Mouse (Mus musculus) myocyte (in vitro differentiated cells): ENCODE results near the gene Actc1. TPM values are rescaled to one million over a fixed set of nuclear protein-coding genes. Genes with fewer than 3 reads are reported as not detected.

Source experiments
- H3K27me3 ChIP-seq: one replicate; pipeline ENCODE4 v1.6.1; 2011; ENCODE audit not compliant: control insufficient read depth, insufficient read depth, insufficient read length
- H3K36me3 ChIP-seq: one replicate; pipeline ENCODE4 v1.6.1; 2011; ENCODE audit not compliant: control insufficient read depth, insufficient read depth
- H3K4me2 ChIP-seq: one replicate; pipeline ENCODE4 v1.6.1; 2011; ENCODE audit warnings: low read depth, control low read depth
- H3K4me3 ChIP-seq: one replicate; pipeline ENCODE4 v1.5.1; 2011; ENCODE audit warnings: mild to moderate bottlenecking, control low read depth, moderate library complexity
- H3K79me2 ChIP-seq: one replicate; pipeline ENCODE4 v1.6.1; 2011; ENCODE audit not compliant: control insufficient read depth, insufficient read depth
- H3ac ChIP-seq: one replicate; pipeline ENCODE4 v1.6.1; 2011; ENCODE audit not compliant: control insufficient read depth, insufficient read length
- CEBPB ChIP-seq: IDR thresholded peaks from 2 replicates; pipeline ENCODE4 v1.6.1; 2011; ENCODE audit warnings: mild to moderate bottlenecking, moderate library complexity; ENCODE audit not compliant: poor library complexity, insufficient read depth, severe bottlenecking
- E2F4 ChIP-seq: IDR thresholded peaks from one replicate; pipeline ENCODE4 v1.6.1; 2011; ENCODE audit warnings: mild to moderate bottlenecking, control low read depth, moderate library complexity; ENCODE audit not compliant: insufficient read depth
- MAX ChIP-seq: IDR thresholded peaks from one replicate; pipeline ENCODE4 v1.6.1; 2011; ENCODE audit warnings: low read depth, mild to moderate bottlenecking, control low read depth
- MYOD1 ChIP-seq, 3 experiments: IDR thresholded peaks; one replicate each; pipeline ENCODE4 v1.6.1; 2011; ENCODE audit warnings: control low read depth in 2 of 3, low read depth in 2 of 3, mild to moderate bottlenecking in 2 of 3, moderate library complexity in 1 of 3; ENCODE audit not compliant: insufficient read length in 2 of 3, control insufficient read depth in 1 of 3
- MYOG ChIP-seq, 3 experiments: IDR thresholded peaks; one replicate each; pipeline ENCODE4 v1.6.1; 2011; ENCODE audit warnings: control low read depth in 2 of 3, low read depth in 2 of 3, mild to moderate bottlenecking in 2 of 3; ENCODE audit not compliant: insufficient read length in 2 of 3, control insufficient read depth in 1 of 3, insufficient read depth in 1 of 3
- POLR2A ChIP-seq: IDR thresholded peaks from one replicate; pipeline ENCODE4 v1.6.1; 2011; ENCODE audit warnings: low read depth, mild to moderate bottlenecking, control low read depth, moderate library complexity; ENCODE audit not compliant: insufficient read length
- POLR2AphosphoS2 ChIP-seq: IDR thresholded peaks from one replicate; pipeline ENCODE4 v1.6.1; 2011; ENCODE audit warnings: low read depth, control low read depth; ENCODE audit not compliant: insufficient read length
- REST ChIP-seq: IDR thresholded peaks from one replicate; pipeline ENCODE4 v1.6.1; 2011; ENCODE audit warnings: mild to moderate bottlenecking, control low read depth, moderate library complexity; ENCODE audit not compliant: insufficient read depth, insufficient read length
- SRF ChIP-seq: IDR thresholded peaks from one replicate; pipeline ENCODE4 v1.6.1; 2011; ENCODE audit warnings: low read depth; ENCODE audit not compliant: control insufficient read depth, insufficient read length
- TCF12 ChIP-seq: IDR thresholded peaks from one replicate; pipeline ENCODE4 v1.6.1; 2011; ENCODE audit warnings: mild to moderate bottlenecking, control low read depth; ENCODE audit not compliant: poor library complexity, insufficient read depth, severe bottlenecking
- TCF3 ChIP-seq: IDR thresholded peaks from one replicate; pipeline ENCODE4 v1.6.1; 2011; ENCODE audit warnings: low read depth, control low read depth; ENCODE audit not compliant: insufficient read length
- USF1 ChIP-seq: IDR thresholded peaks from one replicate; pipeline ENCODE4 v1.6.1; 2011; ENCODE audit warnings: low read depth, mild to moderate bottlenecking, control low read depth, moderate library complexity
- polyA plus RNA-seq: library from polyadenylated mRNA; unstranded; fragments of >200 nt; fragmentation: generic; extraction: Trizol; gene quantifications from one replicate; pipeline ENCODE4 v1.2.1, GENCODE M21; 2012; ENCODE audit warnings: missing spikeins

Gene Actc1
- polyA plus RNA-seq, 1 experiment = 2,846 TPM

DNA sequence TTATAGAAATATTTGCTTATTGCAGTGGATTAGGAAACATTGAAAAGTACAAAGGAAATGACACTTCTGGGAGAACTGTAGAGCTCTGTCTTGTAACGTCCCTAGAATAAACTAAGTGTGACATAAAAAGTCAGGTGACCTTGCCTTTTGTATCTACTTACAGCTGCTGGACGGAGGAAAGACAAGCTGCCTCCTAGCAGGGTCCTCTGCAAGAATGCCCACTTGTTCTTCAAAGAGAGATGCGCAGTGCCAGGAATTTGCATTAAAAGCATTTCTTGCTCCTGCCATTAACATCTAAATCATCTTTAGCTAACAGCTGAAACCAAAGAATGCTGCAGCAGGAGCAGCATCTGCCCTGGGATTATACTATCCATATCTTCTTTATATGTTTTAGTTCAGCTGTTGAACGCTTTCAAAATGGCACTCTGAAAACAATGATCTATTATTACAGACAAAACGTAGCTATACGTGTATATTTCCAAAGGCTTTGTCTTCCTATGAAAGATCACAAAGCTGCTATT is 6.8 kb upstream of the Actc1 start:
- peak overlapping the region; percentile 42 for H3K4me2 ChIP-seq
- TF ChIP-seq E2F4 (no peak), REST (no peak), TCF3 (peak; percentile 14), TCF12 (peak; percentile 69), USF1 (no peak), POLR2A (no peak), MYOD1 (IDR thresholded peaks at IDR 0.05; ENCODE audit: control insufficient read depth in 1 of 3, insufficient read length in 2 of 3, low read depth in 2 of 3) (peak in 2 of 3 experiments; percentile 46 to 65)
- H3K79me2 ChIP-seq = no peaks in the 10 kb centered on the region
- no peak overlapping the region for H3ac ChIP-seq
- no peaks in the 10 kb centered on the region for H3K36me3 ChIP-seq
- H3K27me3 ChIP-seq = no peaks in the 10 kb centered on the region
- no peak overlapping the region for H3K4me3 ChIP-seq

DNA sequence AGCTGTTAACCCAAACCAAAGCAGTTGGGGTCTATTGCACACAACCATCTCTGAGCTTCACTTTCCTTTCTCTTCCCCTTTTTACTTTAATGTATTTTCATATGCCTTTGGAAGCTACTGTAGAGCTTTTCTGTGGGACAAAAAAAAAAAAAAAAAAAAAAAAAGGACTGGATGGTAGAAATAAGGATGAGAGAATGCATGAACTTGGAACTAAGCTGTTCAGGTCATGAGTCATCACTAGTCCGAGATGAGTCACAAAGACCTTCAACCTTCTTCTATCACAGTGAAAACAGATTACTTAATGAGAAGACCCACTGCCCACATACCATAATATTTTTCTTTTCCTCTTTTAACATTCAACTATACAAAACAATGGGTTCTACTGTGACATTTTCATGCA is 6.3 kb upstream of the Actc1 start:
- Histone ChIP-seq H3K27me3 (no peaks in the 10 kb centered on the region), H3K79me2 (no peaks in the 10 kb centered on the region), H3K36me3 (no peaks in the 10 kb centered on the region), H3ac (no peak overlapping the region), H3K4me2 (peak overlapping the region; percentile 42), H3K4me3 (no peak overlapping the region)
- TF ChIP-seq MYOD1 (IDR thresholded peaks at IDR 0.05; ENCODE audit: control insufficient read depth in 1 of 3, insufficient read length in 2 of 3, low read depth in 2 of 3) (no peak), POLR2A (no peak), SRF (no peak), REST (no peak), MAX (no peak), TCF12 (no peak), USF1 (no peak), POLR2AphosphoS2 (no peak), CEBPB (no peak), E2F4 (no peak), MYOG (IDR thresholded peaks at IDR 0.05; ENCODE audit: control insufficient read depth in 1 of 3, insufficient read depth in 1 of 3, insufficient read length in 2 of 3, low read depth in 2 of 3) (no peak), TCF3 (no peak)

DNA sequence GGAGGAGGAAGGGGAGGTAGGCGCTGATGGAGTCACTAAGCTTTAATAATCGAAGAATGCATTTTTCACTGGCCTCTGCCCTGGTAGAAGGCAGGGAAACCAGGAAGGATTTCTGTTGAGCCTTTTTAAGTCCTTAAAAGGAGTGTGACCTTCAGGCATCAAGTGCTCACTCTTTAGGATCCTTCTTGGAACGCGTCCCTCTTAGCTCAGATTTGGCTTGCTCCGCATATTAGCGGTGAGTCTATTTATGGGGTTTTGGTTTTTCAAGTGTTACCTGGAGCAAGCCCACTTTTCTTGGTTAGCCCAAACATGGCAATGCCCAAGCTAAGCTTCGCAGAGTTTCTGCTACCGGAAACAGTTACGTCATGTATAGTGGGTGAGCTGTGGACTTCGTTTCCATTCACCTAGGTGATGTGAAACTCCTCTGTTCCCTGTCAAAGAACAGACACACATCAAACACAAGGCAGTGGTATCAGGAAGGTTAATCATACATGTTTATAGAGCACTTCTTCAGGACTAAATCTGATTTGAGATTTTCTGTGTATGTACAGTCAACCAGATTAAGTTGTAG is 5.0 kb upstream of the Actc1 start:
- Histone ChIP-seq H3K4me3 (no peak overlapping the region), H3ac (no peak overlapping the region), H3K36me3 (no peaks in the 10 kb centered on the region), H3K79me2 (no peaks in the 10 kb centered on the region), H3K4me2 (peak overlapping the region; percentile 47), H3K27me3 (no peaks in the 10 kb centered on the region)
- TF ChIP-seq SRF (no peak), TCF12 (no peak), POLR2AphosphoS2 (no peak), MYOG (IDR thresholded peaks at IDR 0.05; ENCODE audit: control insufficient read depth in 1 of 3, insufficient read depth in 1 of 3, insufficient read length in 2 of 3, low read depth in 2 of 3) (no peak), MAX (no peak), USF1 (no peak), REST (no peak)

DNA sequence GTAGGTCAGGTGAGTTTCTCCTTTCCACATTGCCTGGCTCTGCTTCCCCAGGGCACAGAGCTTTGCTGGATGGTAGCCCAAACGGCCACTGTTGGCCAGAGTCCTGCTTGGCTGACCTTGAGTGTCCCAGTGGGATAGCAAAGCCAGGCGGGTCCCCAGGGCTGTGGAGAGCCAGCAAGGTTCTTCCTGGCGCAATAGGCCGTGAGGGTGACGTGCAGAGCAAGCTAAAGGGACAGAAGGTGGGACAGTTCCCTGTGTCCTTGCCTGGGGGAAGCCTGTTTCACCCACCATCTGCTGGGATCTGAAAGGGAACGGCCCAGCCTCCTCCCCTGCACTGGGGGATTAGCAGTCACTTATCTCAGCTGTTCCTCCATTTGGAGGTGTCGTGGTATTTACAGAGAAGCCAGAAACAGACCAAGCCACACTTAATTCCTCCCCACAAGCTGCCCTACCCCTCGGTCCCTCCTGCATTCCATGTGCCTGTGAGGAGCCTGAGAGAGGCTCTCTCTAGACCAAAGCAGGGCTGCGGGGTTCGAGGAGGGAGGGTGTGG is 4.0 kb upstream of the Actc1 start:
- no peaks in the 10 kb centered on the region for H3K36me3 ChIP-seq
- no peak overlapping the region for H3ac ChIP-seq
- H3K4me3 ChIP-seq = no peak overlapping the region
- H3K4me2 ChIP-seq = peak overlapping the region; percentile 54
- H3K27me3 ChIP-seq = no peaks in the 10 kb centered on the region
- TF ChIP-seq POLR2A (peak; percentile 21), MYOD1 (IDR thresholded peaks at IDR 0.05; ENCODE audit: control insufficient read depth in 1 of 3, insufficient read length in 2 of 3, low read depth in 2 of 3) (peak; percentile 79 to 92 (median 81)), REST (no peak), SRF (no peak), MYOG (IDR thresholded peaks at IDR 0.05; ENCODE audit: control insufficient read depth in 1 of 3, insufficient read depth in 1 of 3, insufficient read length in 2 of 3, low read depth in 2 of 3) (peak; percentile 67 to 95 (median 95)), TCF12 (peak; percentile 87)
- H3K79me2 ChIP-seq = no peaks in the 10 kb centered on the region

DNA sequence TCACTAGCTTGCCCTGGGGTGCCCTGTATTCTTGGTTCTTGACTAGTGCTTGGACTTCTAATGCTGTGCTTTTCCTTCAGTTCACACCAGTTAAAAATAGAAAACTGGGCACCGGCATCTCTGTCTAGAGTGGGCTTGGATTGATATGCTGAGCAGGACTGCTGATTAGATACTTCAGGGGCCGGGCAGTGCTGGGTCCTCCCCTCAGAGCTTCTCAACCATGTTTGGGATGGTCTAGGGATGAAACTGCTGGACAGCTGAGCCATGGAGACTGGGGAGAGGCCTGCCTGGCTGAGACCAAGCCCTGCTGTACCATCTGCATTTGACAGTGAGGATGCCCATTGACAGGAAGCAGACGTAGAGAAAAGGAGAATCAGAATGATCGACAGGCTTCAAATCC is 781 bp upstream of the Actc1 start:
- Histone ChIP-seq H3K79me2 (no peaks in the 10 kb centered on the region), H3K4me3 (no peak overlapping the region), H3ac (no peak overlapping the region), H3K27me3 (no peaks in the 10 kb centered on the region), H3K4me2 (peak overlapping the region; percentile 74), H3K36me3 (peaks cover 1% of the 10 kb centered on the region)
- TF ChIP-seq MYOD1 (IDR thresholded peaks at IDR 0.05; ENCODE audit: control insufficient read depth in 1 of 3, insufficient read length in 2 of 3, low read depth in 2 of 3) (peak in 1 of 3 experiments; percentile 45), E2F4 (no peak), REST (no peak), CEBPB (no peak), TCF3 (no peak), SRF (peak; percentile 33), USF1 (no peak), POLR2A (peak; percentile 22), TCF12 (no peak), POLR2AphosphoS2 (no peak), MYOG (IDR thresholded peaks at IDR 0.05; ENCODE audit: control insufficient read depth in 1 of 3, insufficient read depth in 1 of 3, insufficient read length in 2 of 3, low read depth in 2 of 3) (peak in 1 of 3 experiments; percentile 62), MAX (no peak)
